In genomic region chr2:30132801-30133612, GRCm38 (mm10) we compare ENCODE assay signal across 8 mouse cellular contexts. TPM values are rescaled to one million over a fixed set of nuclear protein-coding genes. Genes with fewer than 3 reads are reported as not detected.
DNase-seq lines count a peak whose midpoint lies in the region; ATAC-seq and TF ChIP-seq lines count a peak whose summit lies in the region.

No protein-coding gene starts in this region.

- peaks cover 2% of the 10 kb centered on the region; the same call in 1 of the 2 replicates for H3K36me3 ChIP-seq in testis, adult 2 months (ENCODE audit: control insufficient read depth, insufficient read depth, low read length)
- peaks cover 12% of the 10 kb centered on the region for H3K36me3 ChIP-seq in erythroblast, embryonic 14.5 days (ENCODE audit: control insufficient read depth)
- H3K36me3 ChIP-seq in hindbrain, embryonic 12.5 days: peaks cover 15% of the 10 kb centered on the region

- H3K4me3 ChIP-seq in testis, adult 2 months (ENCODE audit: control insufficient read depth, low read depth, low read length): peak overlapping the region; percentile 99
- H3K4me3 ChIP-seq in erythroblast, embryonic 14.5 days (replicated peaks): peak overlapping the region; percentile 88
- H3K4me3 ChIP-seq in hindbrain, embryonic 12.5 days: peak overlapping the region; percentile 76

- H3K27ac ChIP-seq in testis, adult 2 months (ENCODE audit: control insufficient read depth, insufficient read depth, low read depth, low read length): peak overlapping the region; percentile 99
- H3K27ac ChIP-seq in hindbrain, embryonic 12.5 days: 0 out of 2 replicates have a peak overlapping the region, but pooled peaks have one; percentile 46

- no peak for DNase-seq in testis, postnatal 14 days (ENCODE audit: low spot score)
- peak; percentile 23 for DNase-seq in liver
- no peak for DNase-seq in cerebellum, postnatal 25 days
- DNase-seq in frontal cortex, adult 2 months (ENCODE audit: extremely low spot score in 1 of 2, low spot score in 1 of 2): no peak

- peak overlapping the region; percentile 86; the same call in 1 of the 2 replicates for H3K9ac ChIP-seq in hindbrain, embryonic 12.5 days

- 24% methylated on average over 16 of the region's 16 CpGs for WGBS in hindbrain, embryonic 12.5 days

- TF ChIP-seq CTCF in testis, adult 2 months (IDR thresholded peaks at IDR 0.05; ENCODE audit: control insufficient read depth, insufficient read depth, insufficient replicate concordance, low read depth, low read length): no peak

- peak overlapping the region; percentile 94 for H3K4me2 ChIP-seq in hindbrain, embryonic 12.5 days (replicated peaks)

- H3K4me1 ChIP-seq in testis, adult 2 months (ENCODE audit: control insufficient read depth, insufficient read depth, low read length): peaks cover 10% of the 10 kb centered on the region
- peaks cover 53% of the 10 kb centered on the region for H3K4me1 ChIP-seq in erythroblast, embryonic 14.5 days (ENCODE audit: control insufficient read depth)
- peaks cover 25% of the 10 kb centered on the region for H3K4me1 ChIP-seq in hindbrain, embryonic 12.5 days

- H3K9me3 ChIP-seq in erythroblast, embryonic 14.5 days (ENCODE audit: control insufficient read depth, low read length): no peaks in the 10 kb centered on the region
- H3K9me3 ChIP-seq in hindbrain, embryonic 12.5 days (replicated peaks): no peaks in the 10 kb centered on the region

- no peak for ATAC-seq in hindbrain, embryonic 12.5 days (ENCODE audit: low FRiP score)
- ATAC-seq in monocyte, adult 5-6 weeks (replicated peaks; ENCODE audit: insufficient number of reproducible peaks, low FRiP score, low TSS enrichment, poor library complexity, severe bottlenecking): peak; percentile 29; the same call in 1 of the 2 replicates

- H3K27me3 ChIP-seq in testis, adult 2 months (ENCODE audit: control insufficient read depth, insufficient read depth, low read length): no peaks in the 10 kb centered on the region
- H3K27me3 ChIP-seq in erythroblast, embryonic 14.5 days (ENCODE audit: control insufficient read depth): no peaks in the 10 kb centered on the region
- no peaks in the 10 kb centered on the region for H3K27me3 ChIP-seq in hindbrain, embryonic 12.5 days

- no peak for TF ChIP-seq POLR2A in testis, adult 2 months (IDR thresholded peaks at IDR 0.05; ENCODE audit: control insufficient read depth, low read depth, low read length)

RNA-seq across cellular contexts. Expression of gene Tbc1d13, which starts 0.5 kb away (rescaled TPM):
- polyA plus RNA-seq in testis, adult 2 months (2012; rRNA removed): 24.4 and 26.2 TPM in 2 replicates
- polyA plus RNA-seq in erythroblast, embryonic 14.5 days (2012): 0.72 and 0.83 TPM in 2 replicates
- polyA plus RNA-seq in hindbrain, embryonic 12.5 days (2016; fragmentation: Nextera tagmentation; extraction: Ambion mirVana): 10.3 and 10.6 TPM in 2 replicates
- total RNA-seq in monocyte, adult 5-6 weeks (2017): 33.8 to 54.8 TPM (median 52.4 TPM) in 3 replicates
- polyA plus RNA-seq in frontal cortex, adult 2 months (2012; rRNA removed): 44.3 and 45.3 TPM in 2 replicates

RNA-seq across cellular contexts. Expression of gene Zer1, which starts 8.6 kb away (rescaled TPM):
- 62.3 and 62.4 TPM in 2 replicates for polyA plus RNA-seq in testis, adult 2 months (2012; rRNA removed)
- 1.7 and 2.4 TPM in 2 replicates for polyA plus RNA-seq in erythroblast, embryonic 14.5 days (2012)
- 11.8 and 12.6 TPM in 2 replicates for polyA plus RNA-seq in hindbrain, embryonic 12.5 days (2016; fragmentation: Nextera tagmentation; extraction: Ambion mirVana)
- total RNA-seq in monocyte, adult 5-6 weeks (2017): 10.0 to 26.5 TPM (median 12.6 TPM) in 3 replicates
- 146 and 169 TPM in 2 replicates for polyA plus RNA-seq in frontal cortex, adult 2 months (2012; rRNA removed)

RNA-seq across cellular contexts. Expression of gene Endog, which starts 38.3 kb away (rescaled TPM):
- polyA plus RNA-seq in testis, adult 2 months (2012; rRNA removed): 2.4 and 2.9 TPM in 2 replicates
- polyA plus RNA-seq in erythroblast, embryonic 14.5 days (2012): 0.45 and 0.55 TPM in 2 replicates
- 15.7 and 16.2 TPM in 2 replicates for polyA plus RNA-seq in hindbrain, embryonic 12.5 days (2016; fragmentation: Nextera tagmentation; extraction: Ambion mirVana)
- 2.9 to 7.7 TPM (median 3.3 TPM) in 3 replicates for total RNA-seq in monocyte, adult 5-6 weeks (2017)
- 31.9 and 34.3 TPM in 2 replicates for polyA plus RNA-seq in frontal cortex, adult 2 months (2012; rRNA removed)

RNA-seq across cellular contexts. Expression of gene Zdhhc12, which starts 39.6 kb away (rescaled TPM):
- polyA plus RNA-seq in testis, adult 2 months (2012; rRNA removed): 156 and 170 TPM in 2 replicates
- polyA plus RNA-seq in erythroblast, embryonic 14.5 days (2012): 1.6 and 2.8 TPM in 2 replicates
- 23.7 and 25.5 TPM in 2 replicates for polyA plus RNA-seq in hindbrain, embryonic 12.5 days (2016; fragmentation: Nextera tagmentation; extraction: Ambion mirVana)
- total RNA-seq in monocyte, adult 5-6 weeks (2017): 2.6 to 7.1 TPM (median 6.6 TPM) in 3 replicates
- polyA plus RNA-seq in frontal cortex, adult 2 months (2012; rRNA removed): 20.8 and 21.4 TPM in 2 replicates

RNA-seq across cellular contexts. Expression of gene Spout1, which starts 45.3 kb away (rescaled TPM):
- 149 and 160 TPM in 2 replicates for polyA plus RNA-seq in testis, adult 2 months (2012; rRNA removed)
- polyA plus RNA-seq in erythroblast, embryonic 14.5 days (2012): 2.5 and 2.9 TPM in 2 replicates
- 63.7 and 63.9 TPM in 2 replicates for polyA plus RNA-seq in hindbrain, embryonic 12.5 days (2016; fragmentation: Nextera tagmentation; extraction: Ambion mirVana)
- 5.2 to 12.6 TPM (median 8.4 TPM) in 3 replicates for total RNA-seq in monocyte, adult 5-6 weeks (2017)
- polyA plus RNA-seq in frontal cortex, adult 2 months (2012; rRNA removed): 55.7 and 56.5 TPM in 2 replicates
